Mouse (Mus musculus): ENCODE results near the gene E330017A01Rik. TPM values are rescaled to one million over a fixed set of nuclear protein-coding genes. Genes with fewer than 3 reads are reported as not detected.
"Not testable (repeated sequence)": the region's sequence is repeated elsewhere in the genome, so short reads cannot be mapped to it uniquely, and the experiment has no call there.

E330017A01Rik gene
- total RNA-seq (2022): not detected

DNA sequence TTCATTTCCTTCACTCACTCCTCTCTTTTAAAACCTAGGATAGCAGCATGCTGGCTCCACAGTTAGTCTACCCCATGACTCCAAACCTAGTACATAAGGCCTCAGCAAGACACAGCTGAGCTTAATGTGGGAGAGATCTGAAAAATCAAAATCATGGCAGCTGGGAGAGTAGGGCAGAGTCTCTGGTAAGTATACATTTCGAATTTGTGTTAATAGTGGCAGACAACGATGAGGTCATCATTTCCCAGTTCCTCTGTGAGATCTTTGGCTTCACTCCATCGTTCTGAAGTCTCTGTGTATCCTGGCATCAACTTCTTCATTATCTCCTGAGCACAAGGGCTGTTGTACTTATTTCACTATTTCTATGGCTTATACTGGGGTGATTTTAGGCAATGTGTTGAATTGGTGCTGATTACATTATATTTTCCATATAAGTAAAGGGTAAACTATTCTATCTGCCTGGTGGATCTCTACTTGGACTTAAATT, at the start of gene E330017A01Rik:
Gene E330017A01Rik, minus strand, starts transcription at position 51 of the 487 bp plus-strand sequence.
- DNase-seq (ENCODE audit: low spot score): no peak

DNA sequence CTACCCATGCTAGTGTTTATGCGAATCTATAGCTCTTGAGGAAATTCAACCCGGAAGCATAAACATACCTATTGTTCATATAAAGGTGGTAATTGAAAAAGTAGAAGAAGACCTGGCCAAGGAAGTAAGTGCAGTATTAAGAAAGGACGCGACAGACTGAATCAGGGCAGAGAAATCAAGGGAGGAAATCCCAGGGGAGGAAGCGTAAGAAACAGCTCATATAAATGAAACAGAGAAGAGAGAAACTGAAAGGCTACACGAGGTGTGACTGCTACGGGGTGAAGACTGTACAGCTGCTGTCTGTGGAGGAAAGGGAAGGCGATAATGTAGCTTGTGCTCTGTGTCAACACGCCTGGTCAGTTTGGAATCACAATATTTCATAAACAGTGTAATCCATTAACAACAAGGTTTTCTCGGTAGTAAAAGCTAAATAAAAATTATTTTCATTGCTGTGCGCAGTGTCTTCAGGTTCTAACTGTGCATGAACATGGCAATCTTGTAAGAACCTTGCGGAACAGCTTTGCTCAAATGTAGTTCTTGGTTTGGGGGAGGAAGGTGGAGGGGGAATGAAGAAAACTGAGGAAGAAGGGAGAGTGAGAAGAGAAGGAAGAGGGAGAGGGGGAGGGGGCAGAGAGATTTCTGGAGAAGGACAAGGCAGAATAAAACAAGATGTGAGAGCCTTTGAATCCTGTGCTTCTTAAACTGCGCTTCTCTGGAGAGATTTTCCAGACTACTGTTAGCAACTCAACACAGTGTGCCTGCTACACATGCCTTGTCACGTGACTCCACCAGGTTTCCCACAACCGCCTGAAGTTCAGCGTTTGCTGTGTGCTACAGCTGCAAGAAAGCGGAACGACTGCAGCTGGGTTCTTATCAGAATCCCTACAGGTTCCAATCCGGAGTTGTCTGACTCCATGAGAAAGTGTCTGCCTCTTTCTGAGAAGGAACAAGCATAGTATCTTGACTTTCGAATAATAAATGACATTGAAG, 47.3 kb upstream of the E330017A01Rik start:
- no peak for DNase-seq (ENCODE audit: low spot score)

GRCm38 (mm10) chr16:58684537-58684936, 46.0 kb upstream of the E330017A01Rik start:
- no peak for DNase-seq (ENCODE audit: low spot score)

- no peak for DNase-seq (ENCODE audit: low spot score)
These were observed 45.4 kb upstream of the E330017A01Rik start for GRCm38 (mm10) chr16:58683911-58684310.

GRCm38 (mm10) chr16:58682870-58683269, 44.3 kb upstream of the E330017A01Rik start:
- no peak for DNase-seq (ENCODE audit: low spot score)

DNA sequence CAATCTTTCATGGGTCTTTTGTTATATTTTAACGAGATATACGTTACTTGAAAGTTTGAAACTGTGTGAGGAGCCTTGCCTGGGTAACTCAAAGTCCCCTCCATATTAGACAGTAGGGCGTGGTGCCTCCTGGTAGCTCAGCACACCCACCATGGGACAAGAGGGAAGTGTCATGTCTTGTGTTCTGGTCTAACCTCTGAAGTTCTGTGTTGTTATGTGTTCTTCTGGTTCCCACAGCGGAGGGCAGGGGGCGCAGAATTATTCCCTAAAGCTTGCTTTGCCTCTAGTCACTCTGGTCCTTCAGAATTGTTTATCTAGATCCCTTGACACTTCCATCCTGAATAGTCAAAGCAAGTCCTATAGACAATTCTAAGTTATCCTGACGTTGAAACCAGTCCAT, 43.5 kb upstream of the E330017A01Rik start:
- no peak for DNase-seq (ENCODE audit: low spot score)

DNA sequence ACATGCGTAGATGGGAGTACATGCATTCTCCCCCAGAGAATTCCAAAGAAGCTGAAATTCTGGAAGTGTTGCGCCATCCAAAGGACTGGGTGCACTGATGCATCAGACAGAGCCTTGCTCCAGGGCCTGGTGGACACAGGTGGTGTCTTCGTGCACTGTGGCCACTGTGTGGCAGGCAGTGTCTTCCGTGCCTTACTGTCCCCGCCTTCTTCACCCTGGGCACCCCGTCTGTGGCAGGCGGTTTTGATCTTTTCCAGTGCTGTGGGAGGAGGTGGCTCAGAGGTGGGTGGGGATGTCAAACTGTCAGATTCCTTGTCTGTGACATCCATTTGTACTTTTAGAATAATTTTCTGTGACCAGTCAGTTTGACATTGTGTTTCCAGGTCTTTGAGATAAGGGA, 40.1 kb upstream of the E330017A01Rik start:
- DNase-seq (ENCODE audit: low spot score): no peak

DNA sequence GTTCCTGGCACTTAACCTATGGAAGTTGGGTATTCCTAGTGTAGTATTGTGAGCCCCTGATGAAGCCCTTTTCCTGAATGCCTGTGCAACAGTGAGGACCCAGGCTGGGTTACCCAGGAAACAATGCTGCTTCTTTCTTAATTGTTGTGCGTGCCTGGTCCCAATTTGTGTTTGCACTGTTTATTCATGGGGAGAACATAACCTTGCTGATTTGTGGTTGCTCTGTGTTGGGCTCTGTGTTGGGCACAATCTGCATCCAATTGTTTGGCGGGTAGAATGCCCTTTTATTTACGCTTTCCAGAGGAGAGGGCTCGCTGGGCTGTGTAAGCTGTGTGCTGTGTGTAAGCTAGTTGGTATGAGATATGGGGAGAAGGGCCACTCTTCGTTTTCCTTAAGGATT, 39.0 kb upstream of the E330017A01Rik start:
- no peak for DNase-seq (ENCODE audit: low spot score)

DNA sequence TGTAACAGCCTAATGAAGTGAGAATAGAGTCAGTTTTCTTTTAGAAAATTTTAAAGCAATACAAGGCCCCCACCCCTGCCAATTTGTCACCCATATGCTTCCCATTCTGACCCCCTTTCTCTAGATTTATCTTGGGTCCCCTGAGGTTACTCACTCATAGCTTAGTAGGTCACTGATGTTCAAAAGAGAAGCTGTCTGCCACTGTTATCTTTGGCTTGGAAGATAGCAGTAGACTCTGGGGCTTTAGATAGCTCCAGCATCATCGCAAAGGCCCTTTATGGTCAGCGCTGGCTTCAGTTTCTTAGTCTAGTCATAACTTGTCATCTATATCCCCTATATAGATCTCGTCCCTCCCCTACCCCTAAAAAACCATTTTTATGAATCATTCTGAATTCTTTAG, 38.1 kb upstream of the E330017A01Rik start:
- DNase-seq (ENCODE audit: low spot score): no peak

DNA sequence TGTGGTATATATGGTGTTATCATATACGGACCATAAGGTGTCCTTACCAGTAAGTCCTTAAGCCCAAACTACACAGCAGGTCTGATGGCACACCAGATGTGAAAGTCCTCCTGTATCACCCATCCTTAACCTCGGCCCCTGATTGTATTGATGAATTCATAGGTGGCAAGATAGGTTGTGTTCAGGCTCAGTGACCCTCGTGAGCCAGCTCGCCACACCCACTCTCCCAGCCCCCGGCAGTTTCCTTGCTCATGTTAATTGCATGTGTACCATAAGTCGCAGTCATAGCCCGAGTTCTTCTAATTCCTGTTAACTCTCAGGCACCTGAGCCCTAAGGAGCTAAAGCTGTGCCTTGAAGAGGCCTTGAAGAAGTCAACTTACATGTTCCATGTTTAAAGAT, 37.6 kb upstream of the E330017A01Rik start:
- no peak for DNase-seq (ENCODE audit: low spot score)

DNA sequence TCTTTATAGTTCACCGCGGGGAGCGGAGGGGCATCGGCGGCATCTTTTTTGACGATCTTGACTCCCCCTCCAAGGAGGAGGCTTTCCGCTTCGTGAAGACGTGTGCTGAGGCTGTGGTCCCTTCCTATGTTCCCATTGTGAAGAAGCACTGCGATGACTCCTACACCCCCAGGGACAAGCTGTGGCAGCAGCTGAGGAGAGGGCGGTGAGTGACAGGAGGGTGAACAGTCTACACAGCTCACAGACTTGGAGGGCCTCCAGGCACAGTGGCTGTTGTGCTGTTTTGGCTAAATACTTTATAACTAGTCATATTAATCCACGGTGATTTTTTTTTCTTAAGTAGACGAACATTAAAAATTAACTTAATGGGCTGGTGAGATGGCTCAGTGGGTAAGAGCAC, 36.7 kb upstream of the E330017A01Rik start:
- DNase-seq (ENCODE audit: low spot score): no peak

- no peak for DNase-seq (ENCODE audit: low spot score)
These were observed 35.4 kb upstream of the E330017A01Rik start for GRCm38 (mm10) chr16:58673811-58674410.

DNA sequence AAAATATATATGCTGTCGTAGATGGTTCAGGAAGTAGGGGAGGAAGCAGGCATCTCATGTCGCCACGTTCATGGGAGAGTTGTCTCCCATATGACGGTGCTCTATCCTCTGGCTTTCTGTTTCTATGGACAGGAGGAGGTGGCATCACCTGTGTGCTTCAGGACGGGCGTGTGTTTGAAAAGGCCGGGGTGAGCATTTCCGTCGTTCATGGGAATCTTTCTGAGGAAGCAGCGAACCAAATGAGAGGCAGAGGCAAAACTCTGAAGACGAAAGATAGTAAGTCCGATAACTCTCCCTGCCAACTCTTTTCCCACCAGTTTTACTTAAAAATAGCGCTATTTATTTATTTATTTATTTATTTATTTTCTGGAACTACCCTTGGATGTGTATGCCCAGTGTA, 33.9 kb upstream of the E330017A01Rik start:
- DNase-seq (ENCODE audit: low spot score): no peak

GRCm38 (mm10) chr16:58671212-58671985, 32.9 kb upstream of the E330017A01Rik start:
- DNase-seq (ENCODE audit: low spot score): no peak

DNA sequence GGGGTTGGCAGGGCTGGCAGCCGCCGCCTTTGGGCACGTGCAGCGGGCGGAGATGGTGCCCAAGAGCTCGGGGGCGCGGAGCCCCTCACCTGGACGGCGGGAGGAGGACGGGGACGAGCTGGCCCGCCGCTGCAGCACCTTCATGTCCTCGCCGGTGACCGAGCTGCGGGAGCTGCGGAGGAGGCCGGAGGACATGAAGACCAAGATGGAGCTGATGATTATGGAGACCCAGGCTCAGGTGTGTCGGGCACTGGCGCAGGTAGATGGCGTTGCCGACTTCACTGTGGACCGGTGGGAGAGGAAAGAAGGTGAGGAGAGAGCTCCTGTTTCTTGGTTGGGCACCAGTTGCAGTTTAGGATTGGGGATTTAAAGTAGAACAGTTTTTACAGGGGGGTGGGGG, 32.1 kb upstream of the E330017A01Rik start:
- no peak for DNase-seq (ENCODE audit: low spot score)

DNA sequence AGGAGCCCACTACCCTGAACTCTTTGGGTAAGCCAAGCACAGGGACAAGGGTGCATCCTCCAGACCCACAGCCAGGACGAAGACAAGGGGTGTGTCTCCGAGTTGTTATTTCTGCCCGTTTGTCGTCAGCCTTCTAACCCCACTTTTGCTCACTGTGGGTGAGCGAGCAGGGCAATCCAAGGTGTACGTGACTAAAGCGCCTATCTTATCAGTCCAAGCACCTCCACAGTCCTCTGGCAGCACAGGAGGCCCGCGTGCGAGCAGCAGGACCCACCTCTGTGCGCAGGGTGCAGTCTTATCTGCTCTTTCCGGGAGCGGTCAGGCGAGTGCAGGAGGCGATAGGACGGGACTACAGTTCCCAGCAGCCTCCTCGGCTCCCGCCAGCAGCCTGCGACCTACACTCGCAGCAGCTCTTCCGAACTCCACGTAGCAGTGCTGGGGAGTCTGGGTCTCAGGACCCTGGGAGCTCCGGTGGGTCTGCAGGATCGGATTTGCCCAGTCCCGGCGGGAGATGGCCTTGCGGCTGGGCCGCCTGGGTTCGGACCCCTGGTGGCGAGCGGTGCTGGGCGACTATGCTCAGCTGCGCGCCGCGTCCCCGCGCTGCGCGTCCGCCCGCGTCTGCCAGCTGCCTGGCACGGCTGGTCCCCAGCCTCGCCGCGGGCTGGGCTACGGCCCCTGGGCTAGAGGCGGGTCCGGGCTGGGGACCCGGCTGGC, 31.5 kb upstream of the E330017A01Rik start, which contains the start of gene Cpox:
Gene Cpox, plus strand, starts transcription at position 376 of the 714 bp plus-strand sequence.
- DNase-seq (ENCODE audit: low spot score): peak; percentile 74

DNA sequence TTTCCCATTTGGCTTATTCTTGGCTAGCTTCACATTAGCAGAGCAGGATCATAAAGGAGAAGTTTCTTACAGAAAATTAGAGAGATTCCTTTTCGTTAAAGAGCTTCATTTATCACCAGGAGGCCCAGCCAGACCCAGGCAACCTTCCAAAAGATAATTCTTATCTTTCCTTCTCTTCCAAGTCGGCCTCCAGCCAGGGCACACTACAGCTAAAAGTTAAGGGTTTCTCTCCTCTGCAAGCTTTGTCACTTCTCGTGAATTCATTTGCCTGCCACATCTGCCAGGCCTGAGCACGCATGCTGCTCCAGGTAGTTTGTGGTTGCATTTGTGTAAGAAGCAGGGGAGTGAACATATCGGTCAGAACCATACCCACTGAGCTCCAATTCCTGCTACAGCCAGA, 30.7 kb upstream of the E330017A01Rik start:
- DNase-seq (ENCODE audit: low spot score): no peak

DNA sequence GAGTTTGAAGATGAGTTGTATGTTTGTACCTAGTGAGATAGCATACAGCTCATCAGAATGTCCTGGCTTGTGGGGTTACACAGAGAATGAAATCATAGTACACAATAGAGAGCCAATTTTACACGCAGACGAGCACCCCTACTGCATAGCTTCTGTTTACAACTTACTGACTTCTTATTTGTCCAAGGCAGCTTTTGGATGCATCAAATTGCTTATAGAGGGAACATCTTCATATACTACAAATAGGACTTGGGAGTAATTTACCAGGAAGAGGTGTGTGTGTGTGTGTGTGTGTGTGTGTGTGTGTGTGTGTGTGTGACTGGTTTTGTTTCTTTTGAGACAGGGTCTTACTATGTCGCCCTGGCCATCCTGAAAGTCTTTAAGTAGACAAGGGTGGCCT, 30.0 kb upstream of the E330017A01Rik start:
- DNase-seq (ENCODE audit: low spot score): no peak

DNA sequence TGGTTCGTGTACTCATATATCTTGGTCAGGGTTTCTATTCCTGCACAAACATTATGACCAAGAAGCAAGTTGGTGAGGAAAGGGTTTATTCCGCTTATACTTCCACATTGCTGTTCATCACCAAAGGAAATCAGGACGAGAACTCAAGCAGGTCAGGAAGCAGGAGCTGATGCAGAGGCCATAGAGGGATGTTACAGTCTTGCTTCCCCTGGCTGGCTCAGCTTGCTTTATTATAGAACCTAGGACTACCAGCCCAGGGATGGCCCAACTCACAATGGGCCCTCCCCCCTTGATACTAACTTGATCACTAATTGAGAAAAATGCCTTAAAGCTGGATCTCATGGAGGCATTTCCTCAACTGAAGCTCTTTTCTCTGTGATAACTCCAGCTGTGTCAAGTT, 28.1 kb upstream of the E330017A01Rik start:
- not testable (repeated sequence) for DNase-seq (ENCODE audit: low spot score)

GRCm38 (mm10) chr16:58665137-58665536, 26.6 kb upstream of the E330017A01Rik start:
- DNase-seq (ENCODE audit: low spot score): not testable (repeated sequence)

DNA sequence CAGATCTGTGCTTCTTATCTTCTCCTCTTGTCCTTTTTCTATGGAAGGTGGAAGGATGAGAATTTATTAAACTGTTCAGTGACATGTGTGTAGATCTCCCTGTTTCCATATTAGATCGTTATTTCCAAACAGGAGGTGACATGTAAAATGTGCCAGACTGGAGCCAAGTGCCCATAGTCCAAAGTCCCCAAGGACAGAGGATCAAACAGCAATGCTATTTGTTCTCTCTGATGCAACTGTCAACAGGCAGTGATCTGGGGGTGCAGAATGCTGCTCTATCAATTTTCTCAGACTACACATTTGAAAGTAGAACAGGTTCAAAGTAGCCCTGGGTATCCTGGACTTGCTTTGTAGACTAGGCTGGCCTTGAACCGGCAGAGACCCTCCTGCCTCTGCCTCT, 25.3 kb upstream of the E330017A01Rik start:
- DNase-seq (ENCODE audit: low spot score): no peak

All from heart, adult 8-10 months (tissue).